Comparison of ENCODE assay signal across 9 mouse cellular contexts in the genomic region with DNA sequence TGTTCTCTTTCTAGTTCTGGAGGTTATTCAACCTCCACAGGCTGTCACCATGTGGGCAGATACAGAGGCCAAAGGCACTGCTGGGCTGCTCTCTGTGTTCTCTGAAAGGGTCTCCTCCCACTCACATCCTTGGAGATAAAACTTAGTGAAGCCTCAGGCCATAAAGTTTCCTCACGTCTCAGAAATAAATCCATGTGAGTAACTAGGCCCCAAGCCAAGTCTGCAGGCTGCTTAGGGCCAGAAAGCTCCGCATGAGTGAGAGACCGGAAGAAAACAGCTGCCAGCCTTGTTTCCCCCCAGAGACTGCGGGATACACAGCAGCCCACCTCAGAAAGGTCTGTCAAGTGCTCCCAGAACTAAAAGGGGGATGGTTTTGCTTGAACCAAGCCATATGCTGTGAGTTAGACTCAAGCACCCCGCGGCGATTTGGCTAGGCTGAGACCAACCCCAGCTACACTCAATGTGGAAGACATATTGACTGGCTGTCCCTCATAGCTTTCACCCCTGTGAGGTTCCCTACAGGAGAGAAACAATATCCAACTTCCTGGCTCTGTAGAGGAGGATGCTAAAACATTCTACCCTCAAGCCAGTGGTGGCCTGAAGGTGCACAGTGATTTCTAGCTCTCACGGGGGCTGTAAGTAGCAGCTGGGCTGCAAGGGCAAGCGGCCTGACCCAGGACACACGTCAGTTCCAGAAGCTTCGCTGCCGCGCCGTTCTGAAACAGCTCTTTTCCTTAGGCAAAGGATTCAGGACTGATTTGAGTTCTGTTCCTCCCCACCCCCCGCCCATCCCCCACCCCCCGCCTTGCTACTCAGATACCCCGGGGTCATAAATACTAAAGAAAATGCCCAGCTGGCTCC. TPM values are rescaled to one million over a fixed set of nuclear protein-coding genes. Genes with fewer than 3 reads are reported as not detected.
DNase-seq lines count a peak whose midpoint lies in the region; ATAC-seq lines count a peak whose summit lies in the region.
"Had no signal": no experiment of that assay in that cellular context is flagged by ENCODE, and none has a peak within 500 bp of the region (broad histone marks: within the 10 kb centered on the region; RNA-seq: fewer than 3 reads in every experiment).

No protein-coding gene starts in this region.

- no peaks in the 10 kb centered on the region for H3K36me3 ChIP-seq in liver, embryonic 12.5 days
- no peaks in the 10 kb centered on the region for H3K36me3 ChIP-seq in limb, embryonic 13.5 days
- no peaks in the 10 kb centered on the region for H3K36me3 ChIP-seq in forebrain, embryonic 16.5 days (ENCODE audit: control insufficient read depth, insufficient read depth)

- 74% methylated on average over 17 of the region's 17 CpGs for WGBS in liver, embryonic 12.5 days (ENCODE audit: insufficient replicate concordance)
- WGBS in limb, embryonic 13.5 days = 55% methylated on average over 17 of the region's 17 CpGs
- 78% methylated on average over 17 of the region's 17 CpGs for WGBS in forebrain, embryonic 16.5 days

- no peaks in the 10 kb centered on the region for H3K9me3 ChIP-seq in liver, embryonic 12.5 days (replicated peaks)
- no peaks in the 10 kb centered on the region for H3K9me3 ChIP-seq in limb, embryonic 13.5 days
- no peaks in the 10 kb centered on the region for H3K9me3 ChIP-seq in forebrain, embryonic 16.5 days (ENCODE audit: control insufficient read depth, low read length)

- ATAC-seq in liver, embryonic 12.5 days = no peak
- peak; percentile 83 for ATAC-seq in limb, embryonic 13.5 days (ENCODE audit: low FRiP score, low read depth)
- ATAC-seq in activated CD4-positive, CD25-positive, alpha-beta regulatory T cell, adult 4 months = no peak
- ATAC-seq in forebrain, embryonic 16.5 days = no peak

- no peaks in the 10 kb centered on the region for H3K4me1 ChIP-seq in liver, embryonic 12.5 days
- H3K4me1 ChIP-seq in limb, embryonic 13.5 days = peaks cover 12% of the 10 kb centered on the region
- H3K4me1 ChIP-seq in forebrain, embryonic 16.5 days (replicated peaks; ENCODE audit: control insufficient read depth, insufficient read depth, low read length) = 0 out of 2 replicates have a peak, but pooled peaks cover 2% of the 10 kb centered on the region

- H3K27ac ChIP-seq in liver, embryonic 12.5 days = no peak overlapping the region
- peak overlapping the region; percentile 39; the same call in 1 of the 2 replicates for H3K27ac ChIP-seq in limb, embryonic 13.5 days
- no peak overlapping the region for H3K27ac ChIP-seq in forebrain, embryonic 16.5 days (ENCODE audit: low read length)

- intact Hi-C loops in heart, postnatal 10 days (cut with DNase I) = no loop called here

- H3K27me3 ChIP-seq in liver, embryonic 12.5 days (replicated peaks) = no peaks in the 10 kb centered on the region
- no peaks in the 10 kb centered on the region for H3K27me3 ChIP-seq in limb, embryonic 13.5 days
- H3K27me3 ChIP-seq in forebrain, embryonic 16.5 days (replicated peaks; ENCODE audit: control insufficient read depth, insufficient read depth, low read length) = no peaks in the 10 kb centered on the region

- H3K4me2 ChIP-seq in liver, embryonic 12.5 days = no peak overlapping the region
- no peak overlapping the region for H3K4me2 ChIP-seq in limb, embryonic 13.5 days (replicated peaks)
- no peak overlapping the region for H3K4me2 ChIP-seq in forebrain, embryonic 16.5 days (ENCODE audit: low read length)

- peak; percentile 22 for DNase-seq in liver
- DNase-seq in cerebellum, adult 8-10 months = peak; percentile 14
- DNase-seq in heart, postnatal 10 days = peak; percentile 75 to 82
- peak; percentile 28 to 51 for DNase-seq in urinary bladder, postnatal 36 days (ENCODE audit: low spot score in 2 of 2)

- no peak overlapping the region for H3K9ac ChIP-seq in liver, embryonic 12.5 days
- H3K9ac ChIP-seq in limb, embryonic 13.5 days = no peak overlapping the region
- no peak overlapping the region for H3K9ac ChIP-seq in forebrain, embryonic 16.5 days (replicated peaks; ENCODE audit: low read depth, low read length)

- no peak overlapping the region for H3K4me3 ChIP-seq in liver, embryonic 12.5 days
- H3K4me3 ChIP-seq in limb, embryonic 13.5 days = no peak overlapping the region
- H3K4me3 ChIP-seq in forebrain, embryonic 16.5 days (replicated peaks; ENCODE audit: low read length) = no peak overlapping the region

RNA-seq across cellular contexts. Expression of gene Tnks2, which starts 43.9 kb away (rescaled TPM):
- polyA plus RNA-seq in liver, embryonic 12.5 days (2016; fragmentation: Nextera tagmentation; extraction: Ambion mirVana) = 34.5 and 36.2 TPM in 2 replicates
- total RNA-seq in heart, postnatal 10 days (2021) = 100 to 1,000 TPM in 1 of 2 experiments, 10 to 100 TPM in 1; 97.2 to 108 TPM
- polyA plus RNA-seq in limb, embryonic 13.5 days (2015; fragmentation: Nextera tagmentation; extraction: Ambion mirVana) = 51.8 and 52.3 TPM in 2 replicates
- polyA plus RNA-seq in activated CD4-positive, CD25-positive, alpha-beta regulatory T cell, adult 4 months (2017; shearing (Covaris generic)) = 10 to 100 TPM; 31.1 to 32.4 TPM
- 43.4 and 45.8 TPM in 2 replicates for polyA plus RNA-seq in forebrain, embryonic 16.5 days (2015; fragmentation: Nextera tagmentation; extraction: Ambion mirVana)

RNA-seq across cellular contexts. Expression of gene Ppp1r3c, which starts 53.6 kb away (rescaled TPM):
- 0.89 and 1.0 TPM in 2 replicates for polyA plus RNA-seq in liver, embryonic 12.5 days (2016; fragmentation: Nextera tagmentation; extraction: Ambion mirVana)
- 10 to 100 TPM; 72.2 to 86.1 TPM for total RNA-seq in heart, postnatal 10 days (2021)
- polyA plus RNA-seq in limb, embryonic 13.5 days (2015; fragmentation: Nextera tagmentation; extraction: Ambion mirVana) = 8.9 and 11.4 TPM in 2 replicates
- polyA plus RNA-seq in activated CD4-positive, CD25-positive, alpha-beta regulatory T cell, adult 4 months (2017; shearing (Covaris generic)) = not detected
- 9.0 and 10.3 TPM in 2 replicates for polyA plus RNA-seq in forebrain, embryonic 16.5 days (2015; fragmentation: Nextera tagmentation; extraction: Ambion mirVana)
- total RNA-seq: hematopoietic stem cell, adult 5-6 weeks had no signal

Comparison
In these comparisons a context has a peak if more than half of its experiments do, and no peak if none do; other contexts are left out.
1. DNase-seq: peak in every context shown above with its lines; median percentile 78 in heart, postnatal 10 days; 40 in urinary bladder, postnatal 36 days; 22 in liver; 14 in cerebellum, adult 8-10 months.